Mouse (Mus musculus) erythroid progenitor cell, adult 5-6 weeks (primary cell): ENCODE results near the gene Fam160b1. TPM values are rescaled to one million over a fixed set of nuclear protein-coding genes. Genes with fewer than 3 reads are reported as not detected.
A peak's percentile ranks its signal among the peaks of the same experiment; 100 is the strongest.

Experiments used
- ATAC-seq: replicated peaks from 2 replicates; pipeline ENCODE4 v1.8.0; 2016; ENCODE audit warnings: moderate number of reproducible peaks, mild to moderate bottlenecking, moderate TSS enrichment, inconsistent platforms; ENCODE audit not compliant: poor library complexity, low FRiP score, severe bottlenecking
- total RNA-seq, 2 experiments: library from RNA; stranded (forward) in 1 of 2; stranded (reverse) in 1 of 2; fragments of 150-400 nt in 1 of 2; fragments of 186-747, 209-891 nt in 1 of 2; gene quantifications; 2 replicates each; pipeline versions ENCODE4 v1.2.3 to v1.2.4; 2015 to 2017; ENCODE audit warnings: low replicate concordance in 2 of 2

Fam160b1 gene
- total RNA-seq (2015; ENCODE audit: low replicate concordance) (19.5 and 20.1 TPM in 2 replicates), total RNA-seq (2017; ENCODE audit: low replicate concordance) (8.5 and 15.5 TPM in 2 replicates)

- peak; percentile 80 for ATAC-seq
These were observed at the start of gene Fam160b1 for GRCm38 (mm10) chr19:57360341-57361130. Fam160b1 (plus strand) TSS chr19:57360680.

GRCm38 (mm10) chr19:57313226-57313625 is 47.3 kb upstream of the Fam160b1 start:
- no peak for ATAC-seq

DNA sequence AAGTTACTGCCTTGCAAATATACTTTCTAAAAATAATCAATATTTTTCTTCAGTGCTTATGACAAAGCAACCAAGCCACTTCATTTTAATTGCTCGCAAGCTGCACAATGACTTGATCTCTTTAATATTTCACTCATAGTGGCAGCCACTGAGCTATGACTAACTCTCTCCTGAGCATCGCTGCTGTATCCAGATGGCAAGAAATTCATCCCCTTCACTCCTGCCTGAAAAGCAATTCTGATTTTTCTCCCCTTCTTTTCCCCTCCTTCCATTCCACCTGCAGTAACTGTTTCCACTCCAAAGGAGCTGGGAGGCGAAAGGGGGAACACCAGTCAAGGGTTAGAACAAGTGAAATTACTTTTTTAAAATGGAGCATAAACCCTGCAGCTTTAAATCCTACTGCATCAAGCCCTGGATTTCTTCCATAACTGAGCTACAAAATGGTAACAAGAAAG is 46.6 kb upstream of the Fam160b1 start:
- no peak for ATAC-seq

DNA sequence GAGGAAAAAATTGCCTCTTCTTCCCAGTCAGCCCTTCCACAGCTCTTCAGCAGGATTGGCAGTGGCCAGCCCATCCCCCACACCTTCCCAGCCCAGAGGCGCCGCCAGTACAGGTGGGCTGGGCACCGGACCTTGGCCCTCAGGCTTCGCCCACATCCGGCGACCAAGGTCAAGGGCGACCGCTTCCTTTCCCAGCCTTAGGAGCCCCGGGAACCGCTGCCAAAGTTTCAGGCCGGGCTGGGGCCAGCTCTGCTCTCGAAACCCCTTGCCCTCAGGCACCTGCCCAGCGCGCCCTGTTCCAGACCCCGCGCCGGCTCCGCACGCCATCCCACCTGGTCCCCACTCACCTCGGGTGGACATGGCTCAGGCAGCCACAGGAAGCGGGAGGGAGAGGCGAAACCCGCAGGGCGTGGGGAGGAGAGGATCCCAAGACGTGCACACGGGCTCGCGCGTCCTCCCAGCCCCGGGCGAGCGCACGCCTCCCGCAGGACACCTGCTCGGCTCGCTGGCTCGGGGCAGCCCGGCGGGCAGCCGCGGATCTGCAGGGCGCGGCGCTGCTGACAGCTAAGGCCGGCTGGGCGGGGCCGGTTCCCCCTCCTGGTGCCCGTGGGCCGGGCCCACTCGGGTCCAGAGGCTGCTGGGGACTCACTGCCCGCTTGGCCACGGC is 46.0 kb upstream of the Fam160b1 start, which contains the start of gene Ablim1:
Gene Ablim1 (minus strand): TSS at position 574 of the 667 bp plus-strand sequence.
- ATAC-seq: no peak

DNA sequence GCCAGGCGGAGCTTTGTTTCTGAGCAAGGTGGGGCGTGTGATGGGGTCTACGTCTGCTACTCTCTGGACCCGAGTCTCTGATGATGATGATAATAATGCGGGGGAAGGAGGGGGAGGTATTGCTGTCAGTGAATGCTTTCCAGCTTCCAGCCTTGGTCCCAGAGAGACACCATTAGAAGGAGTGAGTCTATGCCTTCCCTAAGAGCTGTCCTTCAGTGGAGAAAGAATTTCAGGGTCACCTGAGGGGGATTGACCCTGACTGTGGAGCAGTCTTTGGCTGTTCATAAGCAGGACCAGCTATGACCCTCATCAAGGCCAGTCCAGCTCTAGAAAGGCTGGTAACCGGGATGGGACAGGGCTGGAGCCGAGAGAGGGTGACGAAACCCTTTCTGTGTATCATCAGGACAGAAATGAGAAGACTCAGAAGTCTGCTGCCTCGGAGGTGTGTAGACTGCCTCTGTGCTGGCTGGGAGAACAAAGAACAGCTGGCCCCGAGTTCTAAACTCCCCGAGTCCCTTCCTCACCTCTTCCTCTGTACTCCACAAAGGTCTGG is 45.4 kb upstream of the Fam160b1 start:
- ATAC-seq: no peak

- no peak for ATAC-seq
These were observed 43.9 kb upstream of the Fam160b1 start for GRCm38 (mm10) chr19:57316597-57316996.

- no peak for ATAC-seq
These were observed 39.7 kb upstream of the Fam160b1 start for GRCm38 (mm10) chr19:57320656-57321382.

- ATAC-seq: no peak
These were observed 38.6 kb upstream of the Fam160b1 start for GRCm38 (mm10) chr19:57321839-57322238.

- no peak for ATAC-seq
These were observed 38.0 kb upstream of the Fam160b1 start for GRCm38 (mm10) chr19:57322491-57322890.

- ATAC-seq: no peak
These were observed 37.4 kb upstream of the Fam160b1 start for GRCm38 (mm10) chr19:57323087-57323486.

- no peak for ATAC-seq
These were observed 34.7 kb upstream of the Fam160b1 start for GRCm38 (mm10) chr19:57325748-57326300.

- no peak for ATAC-seq
These were observed 32.8 kb upstream of the Fam160b1 start for GRCm38 (mm10) chr19:57327679-57328078.

DNA sequence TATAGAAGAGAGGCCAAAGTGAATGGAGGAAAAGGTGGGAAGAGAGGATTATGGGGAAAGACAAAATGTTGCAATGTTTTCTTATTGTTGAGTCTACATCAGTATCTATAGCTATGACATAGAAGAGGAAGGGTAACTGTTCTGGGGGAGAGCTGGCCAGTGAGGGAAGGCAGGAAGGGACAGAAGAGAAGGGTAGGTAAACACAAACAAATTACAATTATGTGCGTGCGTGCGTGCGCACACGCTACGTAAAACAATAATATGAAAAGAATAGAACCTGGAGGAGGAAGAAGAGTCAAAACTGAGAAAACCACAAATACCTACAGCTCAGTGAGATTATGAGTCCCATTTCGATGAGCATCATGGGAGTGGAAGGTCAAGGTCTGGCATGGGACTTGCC is 32.2 kb upstream of the Fam160b1 start:
- no peak for ATAC-seq

- ATAC-seq: peak; percentile 55; the same call in 1 of the 2 replicates
These were observed 31.7 kb upstream of the Fam160b1 start for GRCm38 (mm10) chr19:57328792-57329191.

GRCm38 (mm10) chr19:57330309-57330708 is 30.2 kb upstream of the Fam160b1 start:
- ATAC-seq: no peak

DNA sequence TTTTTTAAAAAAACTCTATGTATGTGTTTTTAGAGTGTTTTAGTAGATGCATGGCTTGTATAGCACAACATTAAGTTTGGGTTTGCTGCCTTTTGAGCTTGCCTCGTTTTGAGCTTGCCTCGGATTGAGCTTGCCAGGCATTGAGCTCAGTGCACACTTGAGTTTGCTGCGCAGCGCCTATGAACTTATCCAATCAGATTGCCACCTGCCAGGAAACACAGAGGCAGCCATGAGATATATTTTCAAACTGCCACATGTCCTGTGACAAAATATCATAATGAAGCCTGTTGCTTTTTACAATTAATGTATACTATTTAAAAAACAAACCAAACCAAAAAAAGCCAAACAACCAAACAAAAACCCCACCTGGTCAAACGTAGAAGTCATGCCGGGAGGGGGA is 29.2 kb upstream of the Fam160b1 start:
- ATAC-seq: no peak

DNA sequence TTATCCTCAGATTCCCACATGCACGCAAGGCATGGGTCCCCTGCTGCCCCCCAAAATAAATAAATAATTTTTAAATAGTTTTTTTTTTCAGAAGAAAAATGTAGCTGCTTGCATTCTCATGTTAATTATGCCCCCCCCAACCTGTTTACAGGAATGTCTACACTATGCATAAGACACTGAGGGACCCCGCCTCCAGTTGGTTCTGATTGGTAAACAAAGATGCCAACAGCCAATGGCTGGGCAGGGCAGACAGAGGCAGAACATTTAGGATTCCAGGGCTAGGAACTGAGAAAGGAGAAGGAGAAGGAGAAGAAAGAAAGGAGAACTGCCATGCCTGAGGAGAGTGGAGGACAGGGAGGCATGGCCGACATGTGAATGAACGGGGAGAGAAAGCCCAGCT is 27.1 kb upstream of the Fam160b1 start:
- no peak for ATAC-seq

- ATAC-seq: no peak
These were observed 25.3 kb upstream of the Fam160b1 start for GRCm38 (mm10) chr19:57335135-57335534.

- peak; percentile 92 for ATAC-seq
These were observed 21.1 kb upstream of the Fam160b1 start for GRCm38 (mm10) chr19:57339281-57339864.
